In genomic region chr8:116383036-116383435, GRCm38 (mm10) we compare ENCODE assay signal across 14 mouse cellular contexts.
DNase-seq lines count a peak whose midpoint lies in the region; ATAC-seq and TF ChIP-seq lines count a peak whose summit lies in the region.
"Had no signal": no experiment of that assay in that cellular context is flagged by ENCODE, and none has a peak within 500 bp of the region (broad histone marks: within the 10 kb centered on the region; RNA-seq: fewer than 3 reads in every experiment).

No protein-coding gene starts in this region.

- no peaks in the 10 kb centered on the region for H3K36me3 ChIP-seq in liver, adult 2 months (ENCODE audit: control insufficient read depth, insufficient read depth, low read length)
- H3K36me3 ChIP-seq in liver, postnatal 0 days (replicated peaks; ENCODE audit: insufficient read depth, low read length), result no peaks in the 10 kb centered on the region
- H3K36me3 ChIP-seq in kidney, embryonic 14.5 days (ENCODE audit: control insufficient read depth, insufficient read depth, low read length), result no peaks in the 10 kb centered on the region
- H3K36me3 ChIP-seq: hindbrain, embryonic 13.5 days; liver, embryonic 12.5 days; neural tube, embryonic 13.5 days had no signal

- DNase-seq in liver, adult 2 months (ENCODE audit: extremely low read depth, low read depth, low spot score), result peak; percentile 69
- no peak for DNase-seq in liver, postnatal 0 days
- DNase-seq in urinary bladder, postnatal 36 days (ENCODE audit: low spot score in 2 of 2), result peak; percentile 21 to 54
- no peak for DNase-seq in urinary bladder, adult 2 months (ENCODE audit: low spot score)
- peak; percentile 46 to 61 for DNase-seq in heart, adult 9 months (ENCODE audit: low spot score in 2 of 2)
- no peak for DNase-seq in cerebellum, postnatal 14 days
- DNase-seq: cerebellum, adult 9-10 months; kidney, postnatal 14 days had no signal

- TF ChIP-seq CTCF in liver, adult 2 months (IDR thresholded peaks at IDR 0.05; ENCODE audit: low read depth, low read length), result no peak
- TF ChIP-seq CTCF in liver, postnatal 0 days (IDR thresholded peaks at IDR 0.05; ENCODE audit: low read depth), result no peak

- peaks cover 4% of the 10 kb centered on the region; the same call in 1 of the 2 replicates for H3K4me1 ChIP-seq in liver, adult 2 months (ENCODE audit: control insufficient read depth, insufficient read depth, low read length)
- no peaks in the 10 kb centered on the region for H3K4me1 ChIP-seq in liver, postnatal 0 days (ENCODE audit: insufficient read depth)
- no peaks in the 10 kb centered on the region; the same call in 1 of the 2 replicates for H3K4me1 ChIP-seq in kidney, embryonic 14.5 days (ENCODE audit: control insufficient read depth, insufficient read depth, low read length)
- H3K4me1 ChIP-seq: liver, embryonic 12.5 days had no signal

- WGBS in liver, adult 2 months, result 40% methylated on average over 8 of the region's 8 CpGs
- whole genome bisulfite sequencing in liver, postnatal 0 days (ENCODE audit: insufficient replicate concordance), result 65% methylated on average over 8 of the region's 8 CpGs
- 82% methylated on average over 8 of the region's 8 CpGs for WGBS in kidney, embryonic 14.5 days

- no peaks in the 10 kb centered on the region for H3K79me2 ChIP-seq in liver, adult 2 months (ENCODE audit: control insufficient read depth, insufficient read depth, low read length)

- H3K9me3 ChIP-seq in liver, postnatal 0 days (ENCODE audit: low read length), result no peaks in the 10 kb centered on the region
- no peaks in the 10 kb centered on the region for H3K9me3 ChIP-seq in kidney, embryonic 14.5 days (ENCODE audit: control insufficient read depth, low read length)
- H3K9me3 ChIP-seq: hindbrain, embryonic 13.5 days; liver, embryonic 12.5 days had no signal

- no peak overlapping the region for H3K9ac ChIP-seq in liver, adult 2 months (ENCODE audit: low read depth, low read length)
- no peak overlapping the region for H3K9ac ChIP-seq in liver, postnatal 0 days (replicated peaks)
- no peak overlapping the region for H3K9ac ChIP-seq in kidney, embryonic 14.5 days (ENCODE audit: low read depth, low read length)
- H3K9ac ChIP-seq: hindbrain, embryonic 13.5 days; liver, embryonic 12.5 days; neural tube, embryonic 13.5 days had no signal

- H3K27me3 ChIP-seq in liver, adult 2 months (ENCODE audit: control insufficient read depth, insufficient read depth, low read length), result no peaks in the 10 kb centered on the region
- H3K27me3 ChIP-seq in liver, postnatal 0 days (ENCODE audit: insufficient read depth, low read length), result no peaks in the 10 kb centered on the region
- H3K27me3 ChIP-seq in kidney, embryonic 14.5 days (ENCODE audit: control insufficient read depth, insufficient read depth, low read length), result no peaks in the 10 kb centered on the region
- H3K27me3 ChIP-seq: liver, embryonic 12.5 days had no signal

- H3K4me2 ChIP-seq in liver, postnatal 0 days (ENCODE audit: low read depth, low read length), result no peak overlapping the region
- no peak overlapping the region for H3K4me2 ChIP-seq in kidney, embryonic 14.5 days (replicated peaks; ENCODE audit: low read depth, low read length)
- H3K4me2 ChIP-seq: hindbrain, embryonic 13.5 days; liver, embryonic 12.5 days; neural tube, embryonic 13.5 days had no signal

- no peak for TF ChIP-seq EP300 in liver, postnatal 0 days (IDR thresholded peaks at IDR 0.05; ENCODE audit: low read depth)

- no peak for TF ChIP-seq POLR2A in liver, adult 2 months (IDR thresholded peaks at IDR 0.05; ENCODE audit: extremely low read depth, insufficient read depth, low read length)

- ATAC-seq in liver, postnatal 0 days, result no peak
- ATAC-seq in kidney, embryonic 14.5 days (ENCODE audit: low FRiP score, low TSS enrichment), result no peak
- ATAC-seq: intestine, postnatal 0 days; liver, embryonic 12.5 days had no signal

- H3K4me3 ChIP-seq in liver, adult 2 months (ENCODE audit: insufficient read depth, low read depth, low read length), result no peak overlapping the region
- no peak overlapping the region for H3K4me3 ChIP-seq in liver, postnatal 0 days (ENCODE audit: low read depth, low read length)
- no peak overlapping the region for H3K4me3 ChIP-seq in kidney, embryonic 14.5 days (ENCODE audit: low read length)
- H3K4me3 ChIP-seq: erythroblast, embryonic 14.5 days; hindbrain, embryonic 13.5 days; liver, embryonic 12.5 days; neural tube, embryonic 13.5 days had no signal

- no peak overlapping the region for H3K27ac ChIP-seq in liver, adult 2 months (replicated peaks; ENCODE audit: insufficient read depth, low read depth, low read length)
- H3K27ac ChIP-seq in liver, postnatal 0 days (ENCODE audit: low read depth), result no peak overlapping the region
- no peak overlapping the region for H3K27ac ChIP-seq in kidney, embryonic 14.5 days (ENCODE audit: low read depth, low read length)
- H3K27ac ChIP-seq: hindbrain, embryonic 13.5 days; liver, embryonic 12.5 days; neural tube, embryonic 13.5 days had no signal

Comparison
In these comparisons a context has a peak if more than half of its experiments do, and no peak if none do; other contexts are left out.
1. DNase-seq: peak in liver, adult 2 months (single experiment), urinary bladder, postnatal 36 days (2 of 2) and heart, adult 9 months (2 of 2); none in liver, postnatal 0 days (single experiment), urinary bladder, adult 2 months (single experiment) and cerebellum, postnatal 14 days (0 of 2).